Mouse (Mus musculus) lung, embryonic 15.5 days (tissue): Measurements from ENCODE around the gene Gm7694. TPM values are rescaled to one million over a fixed set of nuclear protein-coding genes. Genes with fewer than 3 reads are reported as not detected.

Experiments
- ATAC-seq: fragments of 200-750 bp; cut with Nextera tagmentation; 2 replicates; pipeline ENCODE4 v1.8.0; 2017; ENCODE audit warnings: moderate number of reproducible peaks, borderline replicate concordance; ENCODE audit not compliant: low FRiP score, low TSS enrichment; ENCODE audit errors: extremely low read depth
- H3K27ac ChIP-seq: fragments of 300-500 bp; sonication (generic); 2 replicates; pipeline ENCODE4 v1.5.1; 2015; ENCODE audit warnings: moderate library complexity, mild to moderate bottlenecking, inconsistent platforms
- H3K27me3 ChIP-seq: fragments of 300-500 bp; sonication (generic); 2 replicates; pipeline ENCODE4 v1.6.1; 2015; ENCODE audit warnings: inconsistent platforms
- H3K36me3 ChIP-seq: fragments of 300-500 bp; sonication (generic); 2 replicates; pipeline ENCODE4 v1.6.1; 2015; ENCODE audit warnings: inconsistent platforms
- H3K4me1 ChIP-seq: fragments of 300-500 bp; sonication (generic); 2 replicates; pipeline ENCODE4 v1.6.1; 2015; ENCODE audit warnings: inconsistent platforms
- H3K4me2 ChIP-seq: fragments of 300-500 bp; sonication (generic); 2 replicates; pipeline ENCODE4 v1.6.1; 2015; ENCODE audit warnings: inconsistent platforms, mild to moderate bottlenecking, moderate library complexity
- H3K4me3 ChIP-seq: fragments of 300-500 bp; sonication (generic); 2 replicates; pipeline ENCODE4 v1.5.1; 2015; ENCODE audit warnings: mild to moderate bottlenecking, inconsistent platforms
- H3K9ac ChIP-seq: fragments of 300-500 bp; sonication (generic); 2 replicates; pipeline ENCODE4 v1.6.1; 2015; ENCODE audit warnings: inconsistent platforms
- H3K9me3 ChIP-seq: fragments of 300-500 bp; sonication (generic); 2 replicates; pipeline ENCODE4 v1.6.1; 2016; ENCODE audit warnings: inconsistent platforms
- WGBS: fragments of 180-500 bp; shearing (Covaris S2); methylation state at CpG from one replicate; pipeline ENCODE4 v1.1.7; 2015; 5-methylcytosine and 5-hydroxymethylcytosine counted together
- polyA plus RNA-seq: library from polyadenylated mRNA; unstranded; fragments of >200 nt; fragmentation: Nextera tagmentation; extraction: Ambion mirVana; gene quantifications from 2 replicates; pipeline ENCODE4 v1.2.1, GENCODE M21; 2015

The Gm7694 gene
- polyA plus RNA-seq, 1 experiment from 2014 or later = 3.0 TPM

GRCm38 (mm10) chr1:170311431-170311830 is 5.3 kb upstream of the Gm7694 start:
- Histone ChIP-seq H3K27ac (no peak overlapping the region), H3K9ac (no peak overlapping the region), H3K9me3 (no peaks in the 10 kb centered on the region), H3K4me3 (no peak overlapping the region), H3K4me2 (no peak overlapping the region), H3K4me1 (no peaks in the 10 kb centered on the region), H3K36me3 (no peaks in the 10 kb centered on the region), H3K27me3 (no peaks in the 10 kb centered on the region)
- 72% methylated on average over 6 of the region's 6 CpGs for WGBS
- ATAC-seq = no peak

- ATAC-seq = no peak
- H3K27me3 ChIP-seq = no peaks in the 10 kb centered on the region
- no peaks in the 10 kb centered on the region for H3K9me3 ChIP-seq
- no peak within 1 kb of the TSS for H3K4me2 ChIP-seq
- no peaks in the 10 kb centered on the region for H3K4me1 ChIP-seq
- no peak within 1 kb of the TSS for H3K9ac ChIP-seq
- no peak within 1 kb of the TSS for H3K27ac ChIP-seq
- WGBS = 81% methylated on average over 4 of the region's 4 CpGs
- no peak within 1 kb of the TSS for H3K4me3 ChIP-seq
- H3K36me3 ChIP-seq = no peaks in the 10 kb centered on the region
Measured at GRCm38 (mm10) chr1:170308503-170308902, 2.4 kb upstream of the Gm7694 start, which contains the start of gene Spata46. TSS of gene Spata46 (plus strand) at chr1:170308803.

GRCm38 (mm10) chr1:170305002-170305401 is 1.1 kb downstream of the Gm7694 start:
- no peaks in the 10 kb centered on the region for H3K36me3 ChIP-seq
- WGBS = 83% methylated on average over 10 of the region's 10 CpGs

GRCm38 (mm10) chr1:170303103-170303502 is 3.0 kb downstream of the Gm7694 start:
- H3K4me2 ChIP-seq = no peak overlapping the region
- ATAC-seq = no peak
- H3K4me1 ChIP-seq = no peaks in the 10 kb centered on the region
- no peaks in the 10 kb centered on the region for H3K36me3 ChIP-seq
- no peak overlapping the region for H3K4me3 ChIP-seq
- H3K27ac ChIP-seq = no peak overlapping the region
- no peak overlapping the region for H3K9ac ChIP-seq
- no peaks in the 10 kb centered on the region for H3K9me3 ChIP-seq
- WGBS = 59% methylated on average over 6 of the region's 6 CpGs
- H3K27me3 ChIP-seq = no peaks in the 10 kb centered on the region

More at GRCm38 (mm10) chr1:170305002-170305401, 1.1 kb downstream of the Gm7694 start:
- Histone ChIP-seq H3K27me3 (no peaks in the 10 kb centered on the region), H3K4me3 (no peak overlapping the region), H3K4me1 (no peaks in the 10 kb centered on the region), H3K27ac (no peak overlapping the region), H3K9me3 (no peaks in the 10 kb centered on the region), H3K9ac (no peak overlapping the region), H3K4me2 (no peak overlapping the region)
- no peak for ATAC-seq

GRCm38 (mm10) chr1:170302456-170302855 is 3.7 kb downstream of the Gm7694 start:
- no peaks in the 10 kb centered on the region for H3K9me3 ChIP-seq
- WGBS = 75% methylated on average over 6 of the region's 6 CpGs
- H3K9ac ChIP-seq = no peak overlapping the region
- no peaks in the 10 kb centered on the region for H3K27me3 ChIP-seq
- H3K27ac ChIP-seq = no peak overlapping the region
- ATAC-seq = no peak
- H3K4me1 ChIP-seq = no peaks in the 10 kb centered on the region
- no peak overlapping the region for H3K4me3 ChIP-seq
- no peak overlapping the region for H3K4me2 ChIP-seq
- H3K36me3 ChIP-seq = no peaks in the 10 kb centered on the region

GRCm38 (mm10) chr1:170301686-170302085 is 4.4 kb downstream of the Gm7694 start:
- Histone ChIP-seq H3K9me3 (no peaks in the 10 kb centered on the region), H3K36me3 (no peaks in the 10 kb centered on the region), H3K9ac (no peak overlapping the region), H3K4me1 (no peaks in the 10 kb centered on the region), H3K4me3 (no peak overlapping the region), H3K27ac (no peak overlapping the region), H3K27me3 (no peaks in the 10 kb centered on the region), H3K4me2 (no peak overlapping the region)
- no peak for ATAC-seq
- WGBS = 95% methylated on average over 9 of the region's 9 CpGs

- no peaks in the 10 kb centered on the region for H3K9me3 ChIP-seq
- H3K27ac ChIP-seq = no peak overlapping the region
- 71% methylated on average over 4 of the region's 4 CpGs for WGBS
- H3K27me3 ChIP-seq = no peaks in the 10 kb centered on the region
- no peak overlapping the region for H3K9ac ChIP-seq
- H3K36me3 ChIP-seq = no peaks in the 10 kb centered on the region
- H3K4me1 ChIP-seq = no peaks in the 10 kb centered on the region
- H3K4me2 ChIP-seq = no peak overlapping the region
- H3K4me3 ChIP-seq = no peak overlapping the region
- no peak for ATAC-seq
Measured at GRCm38 (mm10) chr1:170299496-170299895, 6.6 kb downstream of the Gm7694 start.

GRCm38 (mm10) chr1:170294786-170295570 is 11.2 kb downstream of the Gm7694 start:
- ATAC-seq = no peak
- Histone ChIP-seq H3K4me1 (no peaks in the 10 kb centered on the region), H3K9me3 (no peaks in the 10 kb centered on the region), H3K4me2 (no peak overlapping the region), H3K36me3 (no peaks in the 10 kb centered on the region), H3K9ac (no peak overlapping the region), H3K27me3 (no peaks in the 10 kb centered on the region), H3K27ac (no peak overlapping the region), H3K4me3 (no peak overlapping the region)
- 67% methylated on average over 15 of the region's 15 CpGs for WGBS

- H3K4me3 ChIP-seq = no peak overlapping the region
- ATAC-seq = no peak
- no peak overlapping the region for H3K4me2 ChIP-seq
- H3K36me3 ChIP-seq = no peaks in the 10 kb centered on the region
- WGBS = 65% methylated on average over 5 of the region's 5 CpGs
- no peak overlapping the region for H3K9ac ChIP-seq
- no peaks in the 10 kb centered on the region for H3K27me3 ChIP-seq
- no peak overlapping the region for H3K27ac ChIP-seq
- H3K4me1 ChIP-seq = no peaks in the 10 kb centered on the region
- no peaks in the 10 kb centered on the region for H3K9me3 ChIP-seq
Measured at GRCm38 (mm10) chr1:170293257-170293656, 12.9 kb downstream of the Gm7694 start.

- no peaks in the 10 kb centered on the region for H3K36me3 ChIP-seq
- no peaks in the 10 kb centered on the region for H3K4me1 ChIP-seq
- no peak overlapping the region for H3K27ac ChIP-seq
- WGBS = 34% methylated on average over 9 of the region's 9 CpGs
- ATAC-seq = no peak
- H3K4me2 ChIP-seq = peak overlapping the region; percentile 31; the same call in 1 of the 2 replicates
- H3K9me3 ChIP-seq = no peaks in the 10 kb centered on the region
- H3K9ac ChIP-seq = no peak overlapping the region
- H3K27me3 ChIP-seq = no peaks in the 10 kb centered on the region
- no peak overlapping the region for H3K4me3 ChIP-seq
Measured at GRCm38 (mm10) chr1:170292239-170292951, 13.7 kb downstream of the Gm7694 start.

- no peaks in the 10 kb centered on the region for H3K4me1 ChIP-seq
- H3K4me2 ChIP-seq = no peak overlapping the region
- WGBS = 66% methylated on average over 4 of the region's 4 CpGs
- H3K27ac ChIP-seq = no peak overlapping the region
- H3K9me3 ChIP-seq = no peaks in the 10 kb centered on the region
- no peak for ATAC-seq
- no peaks in the 10 kb centered on the region for H3K36me3 ChIP-seq
- H3K27me3 ChIP-seq = no peaks in the 10 kb centered on the region
- H3K9ac ChIP-seq = no peak overlapping the region
- no peak overlapping the region for H3K4me3 ChIP-seq
Measured at GRCm38 (mm10) chr1:170282415-170283129, 23.6 kb downstream of the Gm7694 start.

- H3K4me3 ChIP-seq = no peak within 1 kb of the TSS
- H3K27ac ChIP-seq = no peak within 1 kb of the TSS
- no peaks in the 10 kb centered on the region for H3K36me3 ChIP-seq
- H3K9me3 ChIP-seq = no peaks in the 10 kb centered on the region
- no peaks in the 10 kb centered on the region for H3K27me3 ChIP-seq
- no peak for ATAC-seq
- no peaks in the 10 kb centered on the region for H3K4me1 ChIP-seq
- WGBS = 58% methylated on average over 3 of the region's 3 CpGs
- no peak within 1 kb of the TSS for H3K4me2 ChIP-seq
- no peak within 1 kb of the TSS for H3K9ac ChIP-seq
Measured at GRCm38 (mm10) chr1:170277016-170277415, 29.1 kb downstream of the Gm7694 start, which contains the start of gene Sh2d1b1. TSS of gene Sh2d1b1 (plus strand) at chr1:170277320.
